Mouse (Mus musculus): ENCODE measurements around the gene Kcnf1.

DNA sequence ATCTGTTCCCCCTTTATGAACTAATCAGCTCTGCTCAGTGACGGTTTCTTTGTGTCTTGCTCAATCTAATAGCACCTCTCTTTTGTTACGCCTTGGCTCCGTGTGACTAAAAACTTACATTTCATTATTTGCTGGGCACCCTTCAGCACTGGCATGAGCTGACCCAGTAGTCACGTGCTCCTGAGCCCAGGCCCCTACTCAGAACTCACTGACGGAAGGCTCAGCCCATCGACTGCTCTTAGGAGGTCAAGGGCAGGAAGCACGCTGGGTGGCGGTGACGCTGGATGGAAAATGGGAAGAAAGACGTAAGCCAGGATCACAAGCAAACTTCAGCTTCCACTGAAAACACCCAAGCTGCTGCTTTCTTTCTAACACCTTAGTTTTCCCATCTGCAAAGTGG is 7.1 kb upstream of the Kcnf1 start:
- TF ChIP-seq POLR2A (IDR thresholded peaks at IDR 0.05; ENCODE audit: extremely low read depth, insufficient read depth, low read length) = no peak
- no peak for TF ChIP-seq CTCF (IDR thresholded peaks at IDR 0.05; ENCODE audit: low read depth, low read length)

Measured in liver, adult 2 months (tissue).